Mouse (Mus musculus): ENCODE results near the gene Wnt5a. TPM values are rescaled to one million over a fixed set of nuclear protein-coding genes. Genes with fewer than 3 reads are reported as not detected.
A peak's percentile ranks its signal among the peaks of the same experiment; 100 is the strongest.

Gene Wnt5a
- polyA plus RNA-seq, 1 experiment from 2014 or later: 158 TPM

- WGBS: 91% methylated on average over 5 of the region's 5 CpGs
- Histone ChIP-seq H3K9ac (no peak overlapping the region), H3K27ac (replicated peaks) (no peak overlapping the region), H3K4me1 (no peaks in the 10 kb centered on the region), H3K9me3 (replicated peaks) (no peaks in the 10 kb centered on the region), H3K36me3 (no peaks in the 10 kb centered on the region), H3K27me3 (no peaks in the 10 kb centered on the region), H3K4me2 (replicated peaks) (no peak overlapping the region), H3K4me3 (replicated peaks) (no peak overlapping the region)
- no peak for ATAC-seq (ENCODE audit: insufficient number of reproducible peaks, low FRiP score, low TSS enrichment, low read depth)
These were observed 10.3 kb upstream of the Wnt5a start for GRCm38 (mm10) chr14:28494273-28494672.

GRCm38 (mm10) chr14:28501216-28501878 is 3.2 kb upstream of the Wnt5a start:
- Histone ChIP-seq H3K36me3 (no peaks in the 10 kb centered on the region), H3K9ac (no peak overlapping the region), H3K27me3 (no peaks in the 10 kb centered on the region), H3K9me3 (replicated peaks) (no peaks in the 10 kb centered on the region), H3K4me2 (replicated peaks) (no peak overlapping the region), H3K4me3 (replicated peaks) (no peak overlapping the region), H3K4me1 (0 out of 2 replicates have a peak, but pooled peaks cover 2% of the 10 kb centered on the region), H3K27ac (replicated peaks) (no peak overlapping the region)
- no peak for ATAC-seq (ENCODE audit: insufficient number of reproducible peaks, low FRiP score, low TSS enrichment, low read depth)
- 59% methylated on average over 12 of the region's 12 CpGs for WGBS

- H3K4me2 ChIP-seq (replicated peaks): no peak overlapping the region
These were observed 1.3 kb upstream of the Wnt5a start for GRCm38 (mm10) chr14:28503276-28503675.

GRCm38 (mm10) chr14:28505051-28505585 is 568 bp downstream of the Wnt5a start:
- Histone ChIP-seq H3K9ac (peak overlapping the region; percentile 90), H3K27me3 (no peaks in the 10 kb centered on the region), H3K4me2 (replicated peaks) (peak overlapping the region; percentile 76), H3K4me1 (0 out of 2 replicates have a peak, but pooled peaks cover 4% of the 10 kb centered on the region), H3K36me3 (no peaks in the 10 kb centered on the region), H3K9me3 (replicated peaks) (no peaks in the 10 kb centered on the region), H3K4me3 (replicated peaks) (peak overlapping the region; percentile 75), H3K27ac (replicated peaks) (peak overlapping the region; percentile 99)
- ATAC-seq (ENCODE audit: insufficient number of reproducible peaks, low FRiP score, low TSS enrichment, low read depth): 0 out of 2 replicates have a peak, but pooled peaks have one; percentile 20
- under 1% methylated on average over 22 of the region's 22 CpGs for WGBS

More at GRCm38 (mm10) chr14:28503276-28503675, 1.3 kb upstream of the Wnt5a start:
- Histone ChIP-seq H3K9me3 (replicated peaks) (no peaks in the 10 kb centered on the region), H3K27me3 (no peaks in the 10 kb centered on the region), H3K27ac (replicated peaks) (no peak overlapping the region), H3K4me1 (0 out of 2 replicates have a peak, but pooled peaks cover 2% of the 10 kb centered on the region), H3K36me3 (no peaks in the 10 kb centered on the region), H3K9ac (no peak overlapping the region), H3K4me3 (replicated peaks) (no peak overlapping the region)
- 89% methylated on average over 2 of the region's 2 CpGs for WGBS
- no peak for ATAC-seq (ENCODE audit: insufficient number of reproducible peaks, low FRiP score, low TSS enrichment, low read depth)

- no peaks in the 10 kb centered on the region for H3K27me3 ChIP-seq
- H3K4me1 ChIP-seq: peaks cover 11% of the 10 kb centered on the region
- peak overlapping the region; percentile 75 for H3K4me3 ChIP-seq (replicated peaks)
- H3K27ac ChIP-seq (replicated peaks): peak overlapping the region; percentile 99
- peak overlapping the region; percentile 90 for H3K9ac ChIP-seq
- WGBS: under 1% methylated on average over 62 of the region's 62 CpGs
- no peak for ATAC-seq (ENCODE audit: insufficient number of reproducible peaks, low FRiP score, low TSS enrichment, low read depth)
- no peaks in the 10 kb centered on the region for H3K36me3 ChIP-seq
- H3K4me2 ChIP-seq (replicated peaks): peak overlapping the region; percentile 76
- H3K9me3 ChIP-seq (replicated peaks): no peaks in the 10 kb centered on the region
These were observed 1.2 kb downstream of the Wnt5a start for GRCm38 (mm10) chr14:28505586-28506375.

- Histone ChIP-seq H3K27me3 (no peaks in the 10 kb centered on the region), H3K4me1 (peaks cover 11% of the 10 kb centered on the region), H3K36me3 (no peaks in the 10 kb centered on the region), H3K4me2 (replicated peaks) (peak overlapping the region; percentile 76), H3K9ac (peak overlapping the region; percentile 90), H3K4me3 (replicated peaks) (peak overlapping the region; percentile 75), H3K27ac (replicated peaks) (peak overlapping the region; percentile 99), H3K9me3 (replicated peaks) (no peaks in the 10 kb centered on the region)
- WGBS: under 1% methylated on average over 29 of the region's 29 CpGs
- ATAC-seq (ENCODE audit: insufficient number of reproducible peaks, low FRiP score, low TSS enrichment, low read depth): no peak
These were observed 1.9 kb downstream of the Wnt5a start for GRCm38 (mm10) chr14:28506376-28506831.

GRCm38 (mm10) chr14:28507011-28507410 is 2.5 kb downstream of the Wnt5a start:
- H3K27ac ChIP-seq (replicated peaks): peak overlapping the region; percentile 99
- H3K4me3 ChIP-seq (replicated peaks): peak overlapping the region; percentile 75
- WGBS: under 1% methylated on average over 15 of the region's 15 CpGs
- H3K9ac ChIP-seq: peak overlapping the region; percentile 90
- ATAC-seq (ENCODE audit: insufficient number of reproducible peaks, low FRiP score, low TSS enrichment, low read depth): no peak
- no peaks in the 10 kb centered on the region for H3K9me3 ChIP-seq (replicated peaks)
- H3K27me3 ChIP-seq: no peaks in the 10 kb centered on the region
- H3K4me1 ChIP-seq: peaks cover 11% of the 10 kb centered on the region
- peak overlapping the region; percentile 76 for H3K4me2 ChIP-seq (replicated peaks)
- H3K36me3 ChIP-seq: no peaks in the 10 kb centered on the region

- Histone ChIP-seq H3K4me1 (peaks cover 11% of the 10 kb centered on the region), H3K27ac (replicated peaks) (peak overlapping the region; percentile 99), H3K4me3 (replicated peaks) (peak overlapping the region; percentile 75), H3K4me2 (replicated peaks) (peak overlapping the region; percentile 76), H3K36me3 (no peaks in the 10 kb centered on the region), H3K9ac (peak overlapping the region; percentile 90), H3K9me3 (replicated peaks) (no peaks in the 10 kb centered on the region), H3K27me3 (no peaks in the 10 kb centered on the region)
- WGBS: under 1% methylated on average over 18 of the region's 18 CpGs
- no peak for ATAC-seq (ENCODE audit: insufficient number of reproducible peaks, low FRiP score, low TSS enrichment, low read depth)
These were observed 2.9 kb downstream of the Wnt5a start for GRCm38 (mm10) chr14:28507471-28507870.

GRCm38 (mm10) chr14:28508288-28509258 is 4.0 kb downstream of the Wnt5a start:
- Histone ChIP-seq H3K9me3 (replicated peaks) (no peaks in the 10 kb centered on the region), H3K9ac (peak overlapping the region; percentile 90), H3K27ac (replicated peaks) (peak overlapping the region; percentile 99), H3K27me3 (no peaks in the 10 kb centered on the region), H3K4me2 (replicated peaks) (peak overlapping the region; percentile 76), H3K36me3 (no peaks in the 10 kb centered on the region), H3K4me3 (replicated peaks) (peak overlapping the region; percentile 75), H3K4me1 (peaks cover 11% of the 10 kb centered on the region)
- no peak for ATAC-seq (ENCODE audit: insufficient number of reproducible peaks, low FRiP score, low TSS enrichment, low read depth)
- 10% methylated on average over 27 of the region's 27 CpGs for WGBS
